Mouse (Mus musculus): Measurements from ENCODE around the gene Gm8220. TPM values are rescaled to one million over a fixed set of nuclear protein-coding genes. Genes with fewer than 3 reads are reported as not detected.
"Not testable (repeated sequence)": the region's sequence is repeated elsewhere in the genome, so short reads cannot be mapped to it uniquely, and the experiment has no call there.

Gm8220 gene
- polyA plus RNA-seq (2014; fragmentation: Nextera tagmentation; extraction: Ambion mirVana), result not detected in 2 replicates

- DNase-seq (ENCODE audit: low spot score); H3K4me1 ChIP-seq (replicated peaks; ENCODE audit: control insufficient read depth, insufficient read depth, low read length); H3K36me3 ChIP-seq (ENCODE audit: control insufficient read depth, insufficient read depth, low read length); H3K9ac ChIP-seq (ENCODE audit: low read length); ATAC-seq (replicated peaks; ENCODE audit: low FRiP score); H3K9me3 ChIP-seq (ENCODE audit: control insufficient read depth, low read length); H3K4me3 ChIP-seq (ENCODE audit: low read depth, low read length); H3K27me3 ChIP-seq (ENCODE audit: control insufficient read depth, insufficient read depth, low read length); H3K27ac ChIP-seq (ENCODE audit: low read depth, low read length); H3K4me2 ChIP-seq (ENCODE audit: low read depth, low read length, severe bottlenecking): not testable (repeated sequence)
- WGBS, result 100% methylated on average over 2 of the region's 2 CpGs
Observed at GRCm38 (mm10) chr14:44285280-44285679, at the start of gene Gm8220. Gm8220 (plus strand) TSS chr14:44285580.

GRCm38 (mm10) chr14:44248039-44248438 is 37.3 kb upstream of the Gm8220 start:
- H3K4me2 ChIP-seq (ENCODE audit: low read depth, low read length, severe bottlenecking), result no peak overlapping the region
- no peak overlapping the region for H3K4me3 ChIP-seq (ENCODE audit: low read depth, low read length)
- no peaks in the 10 kb centered on the region; the same call in 1 of the 2 replicates for H3K9me3 ChIP-seq (ENCODE audit: control insufficient read depth, low read length)
- 93% methylated on average over 16 of the region's 16 CpGs for WGBS
- DNase-seq (ENCODE audit: low spot score) (no peak), ATAC-seq (replicated peaks; ENCODE audit: low FRiP score) (no peak)
- H3K9ac ChIP-seq (ENCODE audit: low read length), result no peak overlapping the region
- H3K36me3 ChIP-seq (ENCODE audit: control insufficient read depth, insufficient read depth, low read length), result no peaks in the 10 kb centered on the region
- H3K4me1 ChIP-seq (replicated peaks; ENCODE audit: control insufficient read depth, insufficient read depth, low read length), result no peaks in the 10 kb centered on the region
- H3K27ac ChIP-seq (ENCODE audit: low read depth, low read length), result no peak overlapping the region
- no peaks in the 10 kb centered on the region for H3K27me3 ChIP-seq (ENCODE audit: control insufficient read depth, insufficient read depth, low read length)

GRCm38 (mm10) chr14:44312049-44312448 is 26.7 kb downstream of the Gm8220 start:
- H3K9me3 ChIP-seq (ENCODE audit: control insufficient read depth, low read length); H3K4me1 ChIP-seq (replicated peaks; ENCODE audit: control insufficient read depth, insufficient read depth, low read length); H3K4me2 ChIP-seq (ENCODE audit: low read depth, low read length, severe bottlenecking); H3K27ac ChIP-seq (ENCODE audit: low read depth, low read length); H3K36me3 ChIP-seq (ENCODE audit: control insufficient read depth, insufficient read depth, low read length); H3K9ac ChIP-seq (ENCODE audit: low read length); H3K4me3 ChIP-seq (ENCODE audit: low read depth, low read length); ATAC-seq (replicated peaks; ENCODE audit: low FRiP score); H3K27me3 ChIP-seq (ENCODE audit: control insufficient read depth, insufficient read depth, low read length); DNase-seq (ENCODE audit: low spot score): not testable (repeated sequence)
- 85% methylated on average over 3 of the region's 4 CpGs for WGBS

- H3K4me3 ChIP-seq (ENCODE audit: low read depth, low read length); H3K27me3 ChIP-seq (ENCODE audit: control insufficient read depth, insufficient read depth, low read length); H3K9me3 ChIP-seq (ENCODE audit: control insufficient read depth, low read length); H3K4me2 ChIP-seq (ENCODE audit: low read depth, low read length, severe bottlenecking); H3K4me1 ChIP-seq (replicated peaks; ENCODE audit: control insufficient read depth, insufficient read depth, low read length); H3K27ac ChIP-seq (ENCODE audit: low read depth, low read length); ATAC-seq (replicated peaks; ENCODE audit: low FRiP score); H3K9ac ChIP-seq (ENCODE audit: low read length); DNase-seq (ENCODE audit: low spot score); H3K36me3 ChIP-seq (ENCODE audit: control insufficient read depth, insufficient read depth, low read length): not testable (repeated sequence)
- WGBS, result no CpG with 5 or more reads among the region's 2 CpGs
Observed at GRCm38 (mm10) chr14:44338484-44338883, 53.1 kb downstream of the Gm8220 start, which contains the start of gene Gm5930. Gm5930 (minus strand) TSS chr14:44338584.

Other genes with a start within 250 kb of the Gm8220 start
- not detected in 2 replicates for gene Ear2, start 182.9 kb upstream of the Gm8220 start, polyA plus RNA-seq (2014; fragmentation: Nextera tagmentation; extraction: Ambion mirVana)
- not detected in 2 replicates for gene Gm3327, start 161.7 kb upstream of the Gm8220 start, polyA plus RNA-seq (2014; fragmentation: Nextera tagmentation; extraction: Ambion mirVana)
- gene Gm8212, start 87.9 kb upstream of the Gm8220 start, polyA plus RNA-seq (2014; fragmentation: Nextera tagmentation; extraction: Ambion mirVana), result not detected in 2 replicates
- gene 4930503E14Rik, start 72.3 kb upstream of the Gm8220 start, polyA plus RNA-seq (2014; fragmentation: Nextera tagmentation; extraction: Ambion mirVana), result not detected in 2 replicates
- gene Gm5930, start 53.0 kb downstream of the Gm8220 start, polyA plus RNA-seq (2014; fragmentation: Nextera tagmentation; extraction: Ambion mirVana), result not detected in 2 replicates
- gene Gm8229, start 79.8 kb downstream of the Gm8220 start, polyA plus RNA-seq (2014; fragmentation: Nextera tagmentation; extraction: Ambion mirVana), result not detected in 2 replicates
- gene Gm3371, start 125.1 kb downstream of the Gm8220 start, polyA plus RNA-seq (2014; fragmentation: Nextera tagmentation; extraction: Ambion mirVana), result not detected in 2 replicates
- not detected in 2 replicates for gene Gm8232, start 148.1 kb downstream of the Gm8220 start, polyA plus RNA-seq (2014; fragmentation: Nextera tagmentation; extraction: Ambion mirVana)
- gene BC061237, start 206.9 kb downstream of the Gm8220 start, polyA plus RNA-seq (2014; fragmentation: Nextera tagmentation; extraction: Ambion mirVana), result not detected in 2 replicates
- not detected in 2 replicates for gene Gm17093, start 232.7 kb downstream of the Gm8220 start, polyA plus RNA-seq (2014; fragmentation: Nextera tagmentation; extraction: Ambion mirVana)